In genomic region chr7:98870791-98871190, GRCm38 (mm10) we compare ENCODE assay signal across 14 mouse cellular contexts. TPM values are rescaled to one million over a fixed set of nuclear protein-coding genes. Genes with fewer than 3 reads are reported as not detected.
DNase-seq lines count a peak whose midpoint lies in the region; ATAC-seq and TF ChIP-seq lines count a peak whose summit lies in the region.
"Had no signal": no experiment of that assay in that cellular context is flagged by ENCODE, and none has a peak within 500 bp of the region (broad histone marks: within the 10 kb centered on the region; RNA-seq: fewer than 3 reads in every experiment).

No protein-coding gene starts in this region.

- H3K4me2 ChIP-seq in heart, embryonic 13.5 days = no peak overlapping the region
- no peak overlapping the region for H3K4me2 ChIP-seq in stomach, embryonic 14.5 days (replicated peaks; ENCODE audit: low read depth, low read length)
- no peak overlapping the region for H3K4me2 ChIP-seq in stomach, postnatal 0 days (replicated peaks; ENCODE audit: low read depth)
- H3K4me2 ChIP-seq in intestine, embryonic 15.5 days (replicated peaks) = no peak overlapping the region
- H3K4me2 ChIP-seq: liver, embryonic 13.5 days had no signal

- TF ChIP-seq EP300 in stomach, postnatal 0 days (optimal IDR thresholded peaks at IDR 0.05) = no peak

- peak overlapping the region; percentile 56 for H3K9ac ChIP-seq in heart, embryonic 13.5 days
- H3K9ac ChIP-seq in stomach, embryonic 14.5 days (replicated peaks; ENCODE audit: low read depth, low read length) = no peak overlapping the region
- H3K9ac ChIP-seq in stomach, postnatal 0 days (ENCODE audit: low read length) = no peak overlapping the region
- no peak overlapping the region for H3K9ac ChIP-seq in intestine, embryonic 15.5 days
- H3K9ac ChIP-seq: liver, embryonic 13.5 days had no signal

- WGBS in heart, embryonic 13.5 days = 16% methylated on average over 12 of the region's 12 CpGs
- 16% methylated on average over 12 of the region's 12 CpGs for WGBS in stomach, embryonic 14.5 days
- WGBS in stomach, postnatal 0 days = 32% methylated on average over 12 of the region's 12 CpGs
- 24% methylated on average over 12 of the region's 12 CpGs for WGBS in intestine, embryonic 15.5 days

- H3K4me3 ChIP-seq in heart, embryonic 13.5 days = no peak overlapping the region
- no peak overlapping the region for H3K4me3 ChIP-seq in stomach, embryonic 14.5 days (ENCODE audit: low read depth, low read length)
- H3K4me3 ChIP-seq in stomach, postnatal 0 days (ENCODE audit: low read depth, low read length) = no peak overlapping the region
- no peak overlapping the region for H3K4me3 ChIP-seq in intestine, embryonic 15.5 days (replicated peaks)
- H3K4me3 ChIP-seq: erythroblast, embryonic 14.5 days; liver, embryonic 13.5 days had no signal

- no peaks in the 10 kb centered on the region for H3K9me3 ChIP-seq in heart, embryonic 13.5 days
- no peaks in the 10 kb centered on the region for H3K9me3 ChIP-seq in stomach, embryonic 14.5 days (ENCODE audit: control insufficient read depth, low read depth, low read length)
- no peaks in the 10 kb centered on the region for H3K9me3 ChIP-seq in stomach, postnatal 0 days (ENCODE audit: control insufficient read depth, low read length)
- H3K9me3 ChIP-seq in intestine, embryonic 15.5 days = no peaks in the 10 kb centered on the region
- H3K9me3 ChIP-seq: liver, embryonic 13.5 days had no signal

- DNase-seq in heart, adult 9 months (ENCODE audit: low spot score in 2 of 2) = no peak
- DNase-seq in stomach, postnatal 0 days (ENCODE audit: low spot score) = no peak
- no peak for DNase-seq in cerebellum, adult 18-20 months
- no peak for DNase-seq in right cerebral cortex, adult 2 months (ENCODE audit: low spot score in 2 of 2)
- no peak for DNase-seq in ovary, postnatal 10 days (ENCODE audit: low spot score)
- DNase-seq: adrenal gland, postnatal 25 days; cerebellum, adult 11 months; kidney, adult 2 months; liver, embryonic 13.5 days; right cerebral cortex, adult 18-20 months had no signal

- H3K27ac ChIP-seq in heart, embryonic 13.5 days (replicated peaks) = 0 out of 2 replicates have a peak overlapping the region, but pooled peaks have one; percentile 45
- peak overlapping the region; percentile 49 for H3K27ac ChIP-seq in stomach, embryonic 14.5 days (ENCODE audit: low read length)
- no peak overlapping the region for H3K27ac ChIP-seq in stomach, postnatal 0 days (replicated peaks)
- peak overlapping the region; percentile 4 for H3K27ac ChIP-seq in intestine, embryonic 15.5 days
- H3K27ac ChIP-seq: liver, embryonic 13.5 days had no signal

- H3K4me1 ChIP-seq in heart, embryonic 13.5 days = peaks cover 82% of the 10 kb centered on the region
- H3K4me1 ChIP-seq in stomach, embryonic 14.5 days (ENCODE audit: control insufficient read depth, insufficient read depth, low read length) = peaks cover 24% of the 10 kb centered on the region
- H3K4me1 ChIP-seq in stomach, postnatal 0 days (replicated peaks; ENCODE audit: control insufficient read depth, insufficient read depth) = 0 out of 2 replicates have a peak, but pooled peaks cover 3% of the 10 kb centered on the region
- peaks cover 24% of the 10 kb centered on the region for H3K4me1 ChIP-seq in intestine, embryonic 15.5 days (replicated peaks)

- H3K36me3 ChIP-seq in heart, embryonic 13.5 days = no peaks in the 10 kb centered on the region
- H3K36me3 ChIP-seq in stomach, embryonic 14.5 days (ENCODE audit: control insufficient read depth, insufficient read depth, low read length) = no peaks in the 10 kb centered on the region
- H3K36me3 ChIP-seq in stomach, postnatal 0 days (ENCODE audit: control insufficient read depth, insufficient read depth, low read length) = no peaks in the 10 kb centered on the region
- H3K36me3 ChIP-seq in intestine, embryonic 15.5 days = no peaks in the 10 kb centered on the region
- H3K36me3 ChIP-seq: liver, embryonic 13.5 days had no signal

- no peak for TF ChIP-seq CTCF in stomach, postnatal 0 days (IDR thresholded peaks at IDR 0.05; ENCODE audit: low read depth)

- no peaks in the 10 kb centered on the region; the same call in none of the 2 replicates for H3K27me3 ChIP-seq in heart, embryonic 13.5 days (replicated peaks)
- no peaks in the 10 kb centered on the region for H3K27me3 ChIP-seq in stomach, embryonic 14.5 days (ENCODE audit: control insufficient read depth, insufficient read depth, low read length)
- no peaks in the 10 kb centered on the region for H3K27me3 ChIP-seq in stomach, postnatal 0 days (ENCODE audit: control insufficient read depth, insufficient read depth, low read length)
- H3K27me3 ChIP-seq in intestine, embryonic 15.5 days (replicated peaks) = no peaks in the 10 kb centered on the region

- ATAC-seq in heart, embryonic 13.5 days (ENCODE audit: extremely low read depth, insufficient number of reproducible peaks, low FRiP score, low TSS enrichment) = no peak
- peak; percentile 34; the same call in 1 of the 2 replicates for ATAC-seq in stomach, embryonic 14.5 days (ENCODE audit: insufficient number of reproducible peaks, insufficient read depth, low FRiP score, low read depth)
- no peak; the same call in 1 of the 2 replicates for ATAC-seq in stomach, postnatal 0 days (ENCODE audit: low FRiP score, low TSS enrichment)
- peak; percentile 61 for ATAC-seq in intestine, embryonic 15.5 days

RNA-seq across cellular contexts. Expression of gene Wnt11, which starts 35.9 kb away (rescaled TPM):
- polyA plus RNA-seq in heart, embryonic 13.5 days (2015; fragmentation: Nextera tagmentation; extraction: Ambion mirVana) = 15.8 and 17.4 TPM in 2 replicates
- polyA plus RNA-seq in stomach, embryonic 14.5 days (2014; fragmentation: Nextera tagmentation; extraction: Ambion mirVana) = 7.2 and 8.6 TPM in 2 replicates
- 9.7 and 10.8 TPM in 2 replicates for polyA plus RNA-seq in stomach, postnatal 0 days (2015; fragmentation: Nextera tagmentation; extraction: Ambion mirVana)
- 1.7 and 1.8 TPM in 2 replicates for polyA plus RNA-seq in intestine, embryonic 15.5 days (2015; fragmentation: Nextera tagmentation; extraction: Ambion mirVana)
- polyA plus RNA-seq: erythroblast, embryonic 14.5 days had no signal

Comparison
In these comparisons a context has a peak if more than half of its experiments do, and no peak if none do; other contexts are left out.
1. ATAC-seq: peak in stomach, embryonic 14.5 days (single experiment) and intestine, embryonic 15.5 days (single experiment); none in heart, embryonic 13.5 days (single experiment) and stomach, postnatal 0 days (single experiment).